Mouse (Mus musculus): ENCODE measurements at regions not wholly inside any gene's neighbourhood (a gene's known extent, or its start where the extent isn't known, plus 50 kb on each side); places are given as distances from the start of the nearest gene placed in this dataset.
"Not testable (repeated sequence)": the region's sequence is repeated elsewhere in the genome, so short reads cannot be mapped to it uniquely, and the experiment has no call there.

DNA sequence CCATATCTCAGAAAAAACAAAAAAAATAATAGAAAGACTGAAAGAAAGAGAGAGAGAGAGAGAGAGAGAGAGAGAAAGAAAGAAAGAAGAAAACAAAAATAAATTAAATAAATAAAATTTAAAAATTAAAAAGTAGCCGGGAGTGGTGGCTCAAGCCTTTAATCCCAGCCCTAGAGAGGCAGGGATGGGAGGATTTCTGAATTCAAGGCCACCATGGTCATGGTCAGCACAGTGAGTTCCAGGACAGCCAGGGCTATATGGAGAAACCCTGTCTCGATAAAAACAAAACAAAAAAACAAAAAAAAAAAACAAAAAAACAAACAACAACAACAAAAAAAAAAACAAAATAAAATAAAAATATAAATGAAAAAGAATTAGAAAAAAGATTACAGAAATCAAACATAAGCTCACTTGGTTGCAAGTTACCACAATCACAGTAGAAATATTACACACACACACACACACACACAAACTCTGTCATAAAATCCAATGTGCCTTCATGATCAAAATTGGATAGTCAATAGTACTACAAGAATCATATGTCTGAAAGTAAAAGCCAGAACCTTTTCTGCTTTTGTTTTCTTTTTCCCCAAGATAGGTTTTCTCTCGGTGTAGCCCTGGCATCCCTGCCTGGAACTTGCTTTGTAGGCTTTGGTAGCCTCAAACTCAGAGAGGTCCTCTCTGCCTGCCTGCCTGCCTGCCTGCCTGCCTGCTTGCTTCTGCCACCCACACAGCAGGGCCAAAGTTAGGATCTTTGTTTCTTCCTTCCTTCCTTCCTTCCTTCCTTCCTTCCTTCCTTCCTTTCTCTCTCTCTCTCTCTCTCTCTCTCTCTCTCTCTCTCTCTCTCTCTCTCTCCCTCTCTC lies 476.1 kb upstream of the Olfr161 start:
- not testable (repeated sequence) for DNase-seq (ENCODE audit: low spot score)

DNA sequence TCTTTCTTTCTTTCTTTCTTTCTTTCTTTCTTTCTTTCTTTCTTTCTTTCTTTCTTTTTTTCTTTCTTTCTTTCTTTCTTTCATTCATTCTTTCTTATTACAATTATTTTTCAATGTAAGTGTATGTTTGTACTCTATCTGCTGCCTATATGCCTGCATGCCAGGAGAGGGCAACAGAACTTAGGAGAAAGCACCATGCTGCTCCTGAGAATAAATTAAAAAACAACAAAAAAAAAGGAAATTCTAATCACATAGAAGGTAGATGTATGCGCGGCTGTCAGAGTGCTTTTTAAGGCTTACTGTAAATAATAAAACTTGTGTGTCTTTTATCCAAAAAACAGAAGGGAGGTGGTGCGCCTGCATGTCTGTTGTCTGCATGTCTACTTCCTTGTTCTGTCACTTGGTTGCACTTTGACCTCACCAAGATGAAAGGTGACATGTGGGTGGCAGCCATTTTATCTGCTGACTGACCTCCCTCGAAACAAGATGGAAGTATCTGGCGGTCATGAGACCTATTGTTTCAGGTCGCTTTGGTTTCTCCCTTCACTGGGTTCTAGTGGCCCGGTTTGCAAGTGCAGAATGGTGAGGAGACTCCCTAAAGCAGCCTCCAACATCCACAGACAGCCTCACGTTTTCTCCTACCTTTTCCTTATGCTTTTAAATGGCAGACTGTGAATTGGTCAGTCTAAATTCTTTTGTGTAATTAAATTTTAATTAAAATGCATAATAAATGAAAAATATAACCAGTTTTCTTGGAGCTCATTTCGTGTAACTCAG lies 475.3 kb upstream of the Olfr161 start:
- DNase-seq (ENCODE audit: low spot score) = not testable (repeated sequence)

DNA sequence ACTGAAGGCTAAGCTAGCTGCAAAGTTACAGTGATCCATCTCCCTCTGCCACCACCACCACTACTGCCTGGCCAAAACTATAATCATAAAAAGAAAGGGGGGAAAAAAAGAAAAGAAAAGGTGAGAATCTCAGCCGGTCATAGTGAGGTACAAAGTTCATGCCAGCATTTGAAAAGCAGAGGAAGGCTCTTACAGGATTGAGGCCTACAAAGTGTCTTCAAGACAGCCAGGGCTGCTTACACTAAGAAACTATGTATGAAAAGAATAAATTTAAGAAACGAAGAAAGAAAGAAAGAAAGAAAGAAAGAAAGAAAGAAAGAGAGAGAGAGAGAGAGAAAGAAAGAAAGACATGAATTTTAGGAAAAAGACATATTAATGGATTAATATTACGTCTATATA lies 474.7 kb upstream of the Olfr161 start:
- DNase-seq (ENCODE audit: low spot score) = peak; percentile 53

DNA sequence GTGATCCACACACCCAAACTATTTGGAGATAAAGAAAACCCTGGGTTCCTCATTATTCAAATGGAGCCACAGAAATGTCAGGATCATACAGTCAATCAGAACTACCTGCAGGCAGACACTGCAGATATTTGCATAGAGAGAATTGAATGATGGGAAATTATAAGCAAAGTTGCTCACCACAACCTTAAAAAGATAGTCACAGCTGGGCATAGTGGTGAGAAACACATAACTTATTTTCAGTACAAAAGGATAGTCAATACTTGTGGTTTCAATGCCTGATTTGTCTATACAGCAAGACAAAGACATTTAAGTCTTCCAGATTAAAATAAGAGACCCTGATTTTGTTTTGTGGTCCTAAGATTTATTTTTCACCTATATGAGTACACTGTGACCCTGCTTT lies 469.6 kb upstream of the Olfr161 start:
- DNase-seq (ENCODE audit: low spot score) = not testable (repeated sequence)

DNA sequence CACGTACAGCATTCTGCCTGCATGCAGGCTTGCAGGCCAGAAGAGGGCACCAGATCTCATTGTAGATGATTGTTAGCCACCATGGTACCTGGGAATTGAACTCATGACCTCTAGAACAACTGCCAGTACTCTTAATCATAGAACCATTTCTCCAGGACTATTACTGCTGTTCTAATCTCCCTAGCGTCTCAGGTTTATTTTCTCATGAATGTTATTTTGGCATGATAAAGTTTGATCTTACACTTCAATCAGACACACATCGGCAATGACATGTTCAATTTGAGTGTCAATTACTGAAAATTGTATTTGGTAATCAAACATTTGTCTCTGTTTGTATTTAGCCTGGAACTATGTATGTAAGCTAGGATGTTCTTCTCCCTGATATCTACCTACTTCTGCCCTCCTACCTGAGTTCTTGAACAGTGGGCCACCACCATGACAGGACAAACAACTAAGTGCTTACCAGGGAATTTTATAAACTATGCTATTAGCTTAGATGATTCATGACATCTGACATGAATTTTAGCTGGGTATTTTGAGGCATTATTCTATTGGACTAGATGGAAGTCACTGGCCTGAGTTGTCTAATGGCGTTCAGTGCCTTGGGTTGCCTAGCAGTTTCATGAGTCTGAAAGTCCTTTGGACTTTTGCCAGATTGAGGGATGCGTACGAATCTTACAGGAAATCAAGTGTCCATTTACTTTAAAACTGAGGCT lies 468.5 kb upstream of the Olfr161 start:
- DNase-seq (ENCODE audit: low spot score) = not testable (repeated sequence)

DNA sequence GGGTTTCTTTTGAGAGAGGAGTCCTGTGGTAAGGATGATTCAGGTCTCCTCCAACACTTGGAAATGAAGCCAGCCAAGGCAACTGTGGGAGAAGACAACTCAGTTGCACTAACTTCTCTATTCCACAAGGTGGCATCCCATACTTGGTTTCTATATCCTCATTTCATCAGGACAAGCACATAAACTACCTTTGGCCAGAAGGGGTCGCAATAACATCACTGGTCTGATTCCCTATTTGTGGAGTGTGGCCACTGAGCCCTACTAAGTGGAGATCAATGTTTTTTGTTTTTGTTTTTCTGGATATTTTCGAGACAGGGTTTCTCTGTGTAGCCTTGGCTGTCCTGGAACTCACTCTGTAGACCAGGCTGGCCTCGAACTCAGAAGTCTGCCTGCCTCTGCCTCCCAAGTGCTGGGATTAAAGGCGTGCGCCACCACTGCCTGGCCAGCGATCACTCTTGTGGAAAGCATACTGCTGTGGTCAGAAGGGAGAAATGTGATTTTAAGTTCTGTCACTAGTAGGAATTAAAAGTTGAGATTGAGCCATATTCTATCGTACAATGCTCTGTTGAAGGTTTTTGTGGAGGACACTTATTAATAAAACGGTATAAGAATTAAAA lies 467.9 kb upstream of the Olfr161 start:
- DNase-seq (ENCODE audit: low spot score) = peak; percentile 53

DNA sequence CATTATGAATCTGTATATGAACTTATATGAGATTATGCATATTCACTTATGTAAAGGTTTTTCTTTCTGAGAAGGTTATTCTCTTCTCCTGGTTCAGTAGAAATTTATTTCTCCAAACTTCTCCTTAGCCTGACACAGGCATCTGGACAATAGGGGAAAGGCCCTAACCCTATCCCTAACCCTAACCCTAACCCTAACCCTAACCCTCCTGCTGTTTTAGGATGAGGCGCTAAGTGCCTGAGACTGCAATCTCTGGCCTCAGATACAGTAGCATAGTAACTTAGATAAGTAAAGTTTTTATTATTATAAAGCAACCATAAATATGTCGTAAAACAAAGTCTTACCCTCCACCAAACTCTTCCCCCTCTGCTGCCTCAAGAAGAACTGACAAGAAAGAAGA lies 463.5 kb upstream of the Olfr161 start:
- DNase-seq (ENCODE audit: low spot score) = not testable (repeated sequence)

Measured in layer of hippocampus, adult 9-10 months (tissue).